ENCODE assay signal across 9 mouse cellular contexts in genomic region chr7:96661352-96662169, GRCm38 (mm10).
DNase-seq lines count a peak whose midpoint lies in the region; ATAC-seq lines count a peak whose summit lies in the region.
"Had no signal": no experiment of that assay in that cellular context is flagged by ENCODE, and none has a peak within 500 bp of the region (broad histone marks: within the 10 kb centered on the region; RNA-seq: fewer than 3 reads in every experiment).

No protein-coding gene starts in this region.

- intact Hi-C loops in heart, postnatal 25 days (cut with DNase I), result no loop called here

- no peaks in the 10 kb centered on the region for H3K36me3 ChIP-seq in heart, embryonic 14.5 days (ENCODE audit: control insufficient read depth, insufficient read depth, low read length)
- H3K36me3 ChIP-seq in midbrain, embryonic 10.5 days, result 0 out of 2 replicates have a peak, but pooled peaks cover 2% of the 10 kb centered on the region
- no peaks in the 10 kb centered on the region for H3K36me3 ChIP-seq in midbrain, embryonic 16.5 days (ENCODE audit: control insufficient read depth, insufficient read depth, low read length)
- H3K36me3 ChIP-seq in embryonic facial prominence, embryonic 14.5 days (ENCODE audit: control insufficient read depth, insufficient read depth, low read length), result no peaks in the 10 kb centered on the region

- no peak for DNase-seq in heart, postnatal 25 days (ENCODE audit: low spot score)
- no peak for DNase-seq in midbrain, embryonic 10.5 days (ENCODE audit: low spot score)
- peak; percentile 78 for DNase-seq in embryonic facial prominence, embryonic 14.5 days (ENCODE audit: low spot score)
- peak; percentile 72 for DNase-seq in retina, embryonic 14.5 days (ENCODE audit: low spot score)
- DNase-seq in thymus, postnatal 25 days, result no peak
- DNase-seq in ovary, postnatal 36 days (ENCODE audit: low spot score), result no peak
- DNase-seq: kidney, adult 2 months had no signal

- H3K27me3 ChIP-seq in heart, embryonic 14.5 days (ENCODE audit: control insufficient read depth, insufficient read depth, low read length), result peaks cover 68% of the 10 kb centered on the region
- peaks cover 90% of the 10 kb centered on the region for H3K27me3 ChIP-seq in midbrain, embryonic 10.5 days (ENCODE audit: low read depth, poor library complexity, severe bottlenecking)
- H3K27me3 ChIP-seq in midbrain, embryonic 16.5 days (ENCODE audit: control insufficient read depth, insufficient read depth, low read depth, low read length), result no peaks in the 10 kb centered on the region
- no peaks in the 10 kb centered on the region for H3K27me3 ChIP-seq in embryonic facial prominence, embryonic 14.5 days (replicated peaks; ENCODE audit: control insufficient read depth, insufficient read depth, low read length)

- H3K9ac ChIP-seq in heart, embryonic 14.5 days (ENCODE audit: low read length), result no peak overlapping the region
- no peak overlapping the region for H3K9ac ChIP-seq in midbrain, embryonic 16.5 days (ENCODE audit: low read depth, low read length)
- no peak overlapping the region for H3K9ac ChIP-seq in embryonic facial prominence, embryonic 14.5 days (ENCODE audit: low read depth, low read length)

- WGBS in heart, embryonic 14.5 days, result 26% methylated on average over 12 of the region's 12 CpGs
- 59% methylated on average over 12 of the region's 12 CpGs for WGBS in midbrain, embryonic 10.5 days
- WGBS in midbrain, embryonic 16.5 days, result 47% methylated on average over 12 of the region's 12 CpGs
- 45% methylated on average over 12 of the region's 12 CpGs for WGBS in embryonic facial prominence, embryonic 14.5 days

- H3K9me3 ChIP-seq in heart, embryonic 14.5 days (ENCODE audit: control insufficient read depth, low read length), result no peaks in the 10 kb centered on the region
- H3K9me3 ChIP-seq in midbrain, embryonic 10.5 days (replicated peaks), result no peaks in the 10 kb centered on the region
- no peaks in the 10 kb centered on the region for H3K9me3 ChIP-seq in midbrain, embryonic 16.5 days (replicated peaks; ENCODE audit: control insufficient read depth, low read length, poor library complexity, severe bottlenecking)
- no peaks in the 10 kb centered on the region for H3K9me3 ChIP-seq in embryonic facial prominence, embryonic 14.5 days (ENCODE audit: control insufficient read depth, low read length)

- peak; percentile 64 for ATAC-seq in heart, embryonic 14.5 days (ENCODE audit: insufficient number of reproducible peaks, insufficient read depth, low FRiP score, low read depth)
- no peak for ATAC-seq in midbrain, embryonic 16.5 days
- peak; percentile 62 for ATAC-seq in embryonic facial prominence, embryonic 14.5 days (ENCODE audit: low read depth)

- peaks cover 20 to 32% of the 10 kb centered on the region in 2 experiments for H3K4me1 ChIP-seq in heart, embryonic 14.5 days (ENCODE audit: control insufficient read depth in 2 of 2, insufficient read depth in 2 of 2, low read length in 2 of 2)
- H3K4me1 ChIP-seq in midbrain, embryonic 10.5 days, result peaks cover 78% of the 10 kb centered on the region
- 0 out of 2 replicates have a peak, but pooled peaks cover 2% of the 10 kb centered on the region for H3K4me1 ChIP-seq in midbrain, embryonic 16.5 days (ENCODE audit: control insufficient read depth, insufficient read depth, low read length)
- peaks cover 41% of the 10 kb centered on the region for H3K4me1 ChIP-seq in embryonic facial prominence, embryonic 14.5 days (ENCODE audit: control insufficient read depth, insufficient read depth, low read length)

- H3K27ac ChIP-seq in heart, embryonic 14.5 days (replicated peaks in 1 of 2; ENCODE audit: control insufficient read depth in 1 of 2, insufficient read depth in 1 of 2, low read depth in 2 of 2, low read length in 2 of 2), result 0 out of 4 replicates have a peak overlapping the region, but pooled peaks of 1 of the 2 experiments have one; percentile 44
- H3K27ac ChIP-seq in midbrain, embryonic 10.5 days (replicated peaks), result peak overlapping the region; percentile 65
- no peak overlapping the region for H3K27ac ChIP-seq in midbrain, embryonic 16.5 days (ENCODE audit: low read length)
- H3K27ac ChIP-seq in embryonic facial prominence, embryonic 14.5 days (replicated peaks; ENCODE audit: low read depth, low read length), result 0 out of 2 replicates have a peak overlapping the region, but pooled peaks have one; percentile 25

- peak overlapping the region; percentile 21; the same call in 1 of the 2 replicates for H3K4me2 ChIP-seq in heart, embryonic 14.5 days (ENCODE audit: low read length)
- H3K4me2 ChIP-seq in midbrain, embryonic 16.5 days (ENCODE audit: low read length), result no peak overlapping the region
- no peak overlapping the region for H3K4me2 ChIP-seq in embryonic facial prominence, embryonic 14.5 days (ENCODE audit: low read depth, low read length)

- H3K4me3 ChIP-seq in heart, embryonic 14.5 days (ENCODE audit: control insufficient read depth in 1 of 2, insufficient read depth in 1 of 2, low read depth in 1 of 2, low read length in 2 of 2), result no peak overlapping the region
- no peak overlapping the region for H3K4me3 ChIP-seq in midbrain, embryonic 10.5 days
- no peak overlapping the region for H3K4me3 ChIP-seq in midbrain, embryonic 16.5 days (ENCODE audit: low read depth, low read length)
- H3K4me3 ChIP-seq in embryonic facial prominence, embryonic 14.5 days (ENCODE audit: low read depth, low read length), result no peak overlapping the region

Comparison
In these comparisons a context has a peak if more than half of its experiments do, and no peak if none do; other contexts are left out.
1. DNase-seq: peak in embryonic facial prominence, embryonic 14.5 days (single experiment) and retina, embryonic 14.5 days (single experiment); none in heart, postnatal 25 days (single experiment), midbrain, embryonic 10.5 days (single experiment), thymus, postnatal 25 days (single experiment) and ovary, postnatal 36 days (single experiment).